Mouse (Mus musculus): ENCODE data around the gene Rpp25l. TPM values are rescaled to one million over a fixed set of nuclear protein-coding genes. Genes with fewer than 3 reads are reported as not detected.
A peak's percentile ranks its signal among the peaks of the same experiment; 100 is the strongest.
"Not testable (repeated sequence)": the region's sequence is repeated elsewhere in the genome, so short reads cannot be mapped to it uniquely, and the experiment has no call there.

Rpp25l gene
- total RNA-seq, 2 experiments from 2014 or later: 28.4 to 30.3 TPM

GRCm38 (mm10) chr4:41705922-41706754 lies 7.2 kb downstream of the Rpp25l start:
- peak in 1 of 2 experiments; percentile 58 for DNase-seq (ENCODE audit: extremely low spot score in 1 of 2, low spot score in 2 of 2)

GRCm38 (mm10) chr4:41704651-41705050 lies 8.7 kb downstream of the Rpp25l start:
- DNase-seq (ENCODE audit: extremely low spot score in 1 of 2, low spot score in 2 of 2): peak in 1 of 2 experiments; percentile 35
- intact Hi-C loops (cut with DNase I): loop anchor here (5.0 kb wide), 1 partner anchor 97 kb away; no protein-coding TSS in a partner anchor

More at GRCm38 (mm10) chr4:41705922-41706754, 7.2 kb downstream of the Rpp25l start:
- intact Hi-C loops (cut with DNase I): loop anchor here (5.0 kb wide), 1 partner anchor 99 kb away; no protein-coding TSS in a partner anchor

DNA sequence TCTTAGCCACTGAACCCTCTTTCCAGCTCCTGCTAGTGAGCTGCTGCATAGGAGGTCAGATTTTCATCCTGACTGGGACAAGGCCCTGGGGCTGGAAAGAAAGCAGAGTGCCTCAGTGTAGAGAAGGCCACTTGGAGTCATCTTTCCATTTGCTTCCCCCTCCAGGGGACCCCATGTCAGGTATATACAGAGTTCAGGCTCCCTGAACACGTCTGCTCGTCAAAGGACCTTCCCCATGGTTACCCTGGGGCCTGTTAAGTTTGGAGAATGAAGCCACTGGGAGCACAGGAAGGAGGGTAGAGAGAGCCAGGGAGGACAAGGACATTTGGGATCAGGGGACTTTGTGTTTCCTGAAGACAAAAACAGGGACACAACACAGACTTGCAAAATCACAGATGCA lies 11.1 kb downstream of the Rpp25l start:
- intact Hi-C loops (cut with DNase I): not testable (repeated sequence)

GRCm38 (mm10) chr4:41700224-41700623 lies 13.1 kb downstream of the Rpp25l start:
- intact Hi-C loops (cut with DNase I); DNase-seq (ENCODE audit: extremely low spot score in 1 of 2, low spot score in 2 of 2): not testable (repeated sequence)

More for the DNA sequence above, 11.1 kb downstream of the Rpp25l start:
- DNase-seq (ENCODE audit: extremely low spot score in 1 of 2, low spot score in 2 of 2): not testable (repeated sequence)

- intact Hi-C loops (cut with DNase I); DNase-seq (ENCODE audit: extremely low spot score in 1 of 2, low spot score in 2 of 2): not testable (repeated sequence)
Measured at GRCm38 (mm10) chr4:41699783-41700182, 13.6 kb downstream of the Rpp25l start, which contains the start of gene Il11ra1. TSS of gene Il11ra1 (plus strand) at chr4:41699989.

GRCm38 (mm10) chr4:41698421-41699016 lies 14.8 kb downstream of the Rpp25l start:
- peak in 1 of 2 experiments; percentile 50 for DNase-seq (ENCODE audit: extremely low spot score in 1 of 2, low spot score in 2 of 2)
- intact Hi-C loops (cut with DNase I): not testable (repeated sequence)

DNA sequence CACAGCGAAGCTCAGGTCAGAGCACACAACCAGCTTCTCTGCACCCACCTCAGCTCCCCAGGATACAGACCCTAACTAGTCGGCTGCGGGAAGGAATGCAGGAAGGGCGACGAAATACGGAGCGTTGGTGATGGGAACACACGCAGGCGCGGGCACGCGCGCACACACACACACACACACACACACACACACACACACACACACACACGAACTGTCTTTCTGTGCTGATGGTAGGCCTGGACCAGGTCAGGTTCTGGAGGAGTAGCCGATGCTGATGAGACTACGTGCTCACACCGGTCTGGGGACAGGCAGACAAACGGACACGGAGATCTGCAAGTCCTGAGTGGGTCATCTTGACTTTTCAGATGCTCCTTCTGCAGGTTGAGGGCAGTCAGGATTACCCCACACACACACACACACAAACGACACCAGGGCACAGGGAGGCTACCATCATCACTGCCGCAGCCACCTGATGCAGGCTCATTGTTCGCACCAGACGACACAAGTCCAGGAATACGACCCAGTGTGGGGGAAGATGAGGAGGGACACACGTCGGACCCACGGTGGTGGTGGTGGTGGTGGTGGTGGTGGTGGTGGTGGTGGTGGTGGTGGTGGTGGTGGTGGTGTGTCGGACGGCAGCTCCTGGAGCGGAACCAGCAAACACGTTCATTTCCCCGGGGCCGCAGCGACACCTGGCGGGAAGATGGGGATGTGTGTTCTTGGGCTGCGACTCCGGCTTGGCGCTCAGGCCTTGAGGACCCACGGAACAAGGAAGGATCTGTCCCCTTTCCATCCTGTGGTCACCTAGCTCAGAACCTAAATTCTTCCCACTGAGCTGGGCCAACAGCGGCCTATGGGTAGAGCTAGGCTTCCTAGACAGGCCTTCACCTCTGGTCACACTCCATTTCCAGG lies 16.1 kb downstream of the Rpp25l start, which contains the start of gene Cntfr:
TSS of gene Cntfr (minus strand) at position 160 of the 912 bp plus-strand sequence.
- DNase-seq (ENCODE audit: extremely low spot score in 1 of 2, low spot score in 2 of 2): peak; percentile 76 to 84
- intact Hi-C loops (cut with DNase I): not testable (repeated sequence)

DNA sequence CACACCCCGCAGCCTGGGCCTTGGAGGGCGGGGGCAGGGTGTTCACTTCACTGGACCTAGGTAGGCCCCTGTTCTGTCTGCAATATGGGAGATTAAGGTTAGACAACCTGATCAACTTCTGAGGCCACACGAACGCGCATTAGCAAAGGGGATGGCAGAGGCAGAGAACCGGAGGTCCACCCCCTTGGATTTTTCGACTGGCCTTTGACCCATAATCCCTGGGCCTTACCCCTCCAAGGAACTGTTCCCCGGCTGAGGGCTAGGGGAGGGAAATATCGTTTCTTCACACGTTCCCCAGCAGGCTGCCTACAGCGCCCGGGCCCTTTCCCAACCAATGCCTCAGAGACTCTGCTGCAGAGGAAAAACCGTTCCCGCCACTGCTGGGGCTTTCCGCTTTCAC lies 16.9 kb downstream of the Rpp25l start:
- DNase-seq (ENCODE audit: extremely low spot score in 1 of 2, low spot score in 2 of 2); intact Hi-C loops (cut with DNase I): not testable (repeated sequence)

DNA sequence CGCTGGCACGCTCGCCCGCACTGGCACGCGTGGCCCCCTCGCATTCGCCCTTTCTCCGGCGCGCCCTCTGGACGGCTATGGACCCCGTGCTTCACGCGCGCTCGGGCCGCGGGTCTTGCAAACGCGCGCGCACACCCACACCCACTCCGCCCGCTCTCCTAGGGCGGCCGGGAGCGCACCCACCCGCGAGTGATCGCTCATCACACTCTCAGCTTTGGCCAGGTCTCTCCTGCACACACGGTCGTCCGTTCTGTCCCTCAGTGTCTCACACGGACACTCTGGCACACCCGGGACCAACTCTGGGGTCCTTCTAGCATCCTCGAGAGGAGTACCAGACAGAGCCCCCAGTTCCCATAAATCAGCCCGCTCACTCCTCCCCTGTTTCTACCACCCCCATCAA lies 17.5 kb downstream of the Rpp25l start:
- intact Hi-C loops (cut with DNase I); DNase-seq (ENCODE audit: extremely low spot score in 1 of 2, low spot score in 2 of 2): not testable (repeated sequence)

DNA sequence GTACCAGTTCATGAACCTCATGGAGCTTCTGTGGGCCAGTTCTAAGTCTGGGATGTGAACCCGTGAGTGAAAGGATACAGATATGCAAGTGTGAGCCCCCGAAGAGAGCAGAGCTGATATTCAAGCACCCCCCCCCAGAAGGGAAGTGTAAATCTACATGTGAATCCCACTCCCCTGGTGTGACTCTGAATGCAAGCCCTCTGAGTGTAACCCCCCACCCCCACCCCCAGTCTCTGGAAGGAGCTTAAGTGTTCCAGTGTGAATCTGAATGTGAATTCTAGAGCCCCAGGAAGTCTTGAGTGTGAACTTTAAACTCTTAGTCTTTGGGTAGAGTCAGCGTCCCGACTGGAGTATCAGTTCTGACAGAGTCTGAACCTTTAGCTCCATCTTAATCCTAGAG lies 19.8 kb downstream of the Rpp25l start:
- intact Hi-C loops (cut with DNase I); DNase-seq (ENCODE audit: extremely low spot score in 1 of 2, low spot score in 2 of 2): not testable (repeated sequence)

DNA sequence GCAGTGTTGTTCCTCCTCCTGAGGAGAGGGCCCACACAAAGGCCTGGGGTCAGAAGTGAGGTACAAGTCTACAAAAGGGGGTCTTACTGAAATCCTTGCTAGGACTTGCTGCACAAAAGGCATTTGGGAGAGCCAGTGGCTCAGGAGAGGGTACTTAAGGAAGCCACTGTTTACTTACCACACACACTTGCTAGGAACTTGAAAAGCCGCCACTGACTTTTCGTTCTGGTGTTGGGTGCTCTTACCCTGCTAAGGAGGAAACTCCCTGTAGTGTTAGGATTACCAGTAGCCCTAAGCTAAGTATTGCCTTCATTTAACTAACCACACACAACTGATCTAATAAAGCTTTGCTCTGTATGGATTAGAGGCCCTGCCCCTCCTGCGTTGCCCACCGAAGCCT lies 23.3 kb downstream of the Rpp25l start:
- DNase-seq (ENCODE audit: extremely low spot score in 1 of 2, low spot score in 2 of 2); intact Hi-C loops (cut with DNase I): not testable (repeated sequence)

DNA sequence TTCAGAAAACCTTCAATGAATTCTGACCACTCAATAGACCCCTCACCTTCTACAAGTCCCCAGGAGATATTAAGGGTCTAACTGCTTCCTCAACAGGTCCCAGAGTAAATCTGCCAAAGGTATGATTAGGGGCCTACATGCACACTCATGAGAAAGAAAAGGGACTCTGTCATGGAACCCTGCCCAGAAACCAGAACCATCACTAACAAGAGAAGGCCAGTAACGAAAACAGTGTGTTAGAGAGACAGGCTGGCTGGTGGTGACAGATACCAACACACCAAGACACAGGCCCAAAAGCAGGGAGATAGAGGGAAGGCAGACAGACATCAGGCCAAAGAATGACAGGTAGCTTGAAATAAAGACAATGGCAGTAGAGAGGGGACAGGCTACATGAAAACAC lies 24.8 kb downstream of the Rpp25l start:
- DNase-seq (ENCODE audit: extremely low spot score in 1 of 2, low spot score in 2 of 2); intact Hi-C loops (cut with DNase I): not testable (repeated sequence)

DNA sequence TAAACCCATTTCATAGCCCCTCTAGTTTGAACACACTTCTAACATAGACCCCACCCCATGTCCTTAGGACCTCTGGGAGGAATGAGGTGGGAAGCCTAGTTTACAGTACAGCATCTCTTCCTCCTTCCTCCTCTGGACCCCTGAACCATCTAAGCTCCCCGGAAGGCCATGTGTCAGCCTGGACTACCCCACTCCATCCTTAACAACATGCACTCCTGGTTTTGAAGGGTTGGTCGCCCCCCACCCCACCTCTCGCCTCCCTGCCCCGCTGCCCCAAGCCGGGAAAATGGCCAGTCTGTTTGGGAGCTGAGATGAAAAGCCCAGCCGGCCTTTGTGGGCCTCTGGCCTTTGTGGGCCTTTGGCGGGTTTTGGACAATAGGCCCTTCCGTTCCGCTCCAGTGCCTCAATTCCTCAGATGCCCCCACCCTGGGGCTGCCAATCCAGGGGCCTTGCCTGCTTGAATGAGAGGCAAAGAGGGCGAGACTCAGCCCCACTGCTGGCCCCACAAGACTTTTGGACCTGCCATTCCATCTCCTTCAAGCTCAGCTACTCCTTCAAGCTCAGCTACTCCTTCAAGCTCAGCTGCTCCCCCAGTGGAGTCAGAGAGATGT lies 27.3 kb downstream of the Rpp25l start:
- DNase-seq (ENCODE audit: extremely low spot score in 1 of 2, low spot score in 2 of 2); intact Hi-C loops (cut with DNase I): not testable (repeated sequence)

- DNase-seq (ENCODE audit: extremely low spot score in 1 of 2, low spot score in 2 of 2); intact Hi-C loops (cut with DNase I): not testable (repeated sequence)
Measured at GRCm38 (mm10) chr4:41684931-41685453, 28.3 kb downstream of the Rpp25l start.

DNA sequence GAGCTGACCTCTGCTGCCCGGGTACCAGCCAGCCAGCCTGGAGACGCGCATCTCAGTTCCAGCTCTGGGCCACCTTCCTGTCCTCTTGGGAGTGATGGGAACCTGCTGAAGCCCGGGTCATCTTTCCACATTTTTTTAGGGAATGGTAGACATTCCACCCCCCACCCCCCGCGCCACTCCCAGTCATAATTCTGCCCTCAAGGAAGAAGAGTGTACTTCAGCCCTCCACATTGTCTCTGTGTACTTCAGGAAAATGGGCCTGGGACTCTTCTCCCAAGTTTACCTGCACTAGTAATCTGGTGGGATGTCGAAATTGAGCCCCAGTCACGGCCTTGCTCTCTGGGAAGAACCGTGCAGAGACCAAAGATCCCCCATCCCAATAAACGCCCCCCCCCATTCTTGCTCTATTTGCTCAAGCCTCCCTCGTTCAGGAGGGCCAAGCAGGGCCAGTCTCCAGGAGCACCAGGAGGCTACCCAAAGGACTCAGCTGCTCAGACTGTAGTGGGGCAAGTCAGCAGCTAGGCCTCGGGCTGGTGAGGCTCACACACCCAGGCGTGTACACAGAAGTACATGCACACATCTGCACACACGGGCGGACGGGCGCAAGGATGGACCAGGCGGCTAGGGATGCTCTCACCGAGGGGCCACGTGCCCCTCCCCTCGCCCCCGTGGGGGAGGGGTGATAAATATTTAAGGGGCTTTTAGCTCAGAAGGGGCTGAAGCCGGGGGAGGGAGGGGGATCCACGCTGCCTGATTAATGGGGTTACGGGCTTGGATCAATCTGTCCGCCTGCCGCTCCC lies 29.0 kb downstream of the Rpp25l start:
- DNase-seq (ENCODE audit: extremely low spot score in 1 of 2, low spot score in 2 of 2); intact Hi-C loops (cut with DNase I): not testable (repeated sequence)

GRCm38 (mm10) chr4:41683303-41683702 lies 30.0 kb downstream of the Rpp25l start:
- DNase-seq (ENCODE audit: extremely low spot score in 1 of 2, low spot score in 2 of 2); intact Hi-C loops (cut with DNase I): not testable (repeated sequence)

GRCm38 (mm10) chr4:41682789-41683188 lies 30.5 kb downstream of the Rpp25l start:
- intact Hi-C loops (cut with DNase I): no loop called here
- no peak for DNase-seq (ENCODE audit: extremely low spot score in 1 of 2, low spot score in 2 of 2)

All from left cerebral cortex, postnatal 10 days (tissue).